Mouse (Mus musculus) kidney, adult 2 months (tissue): ENCODE measurements around the gene Pex5l.

Experiments
- CTCF ChIP-seq: fragments of 200-500 bp; conservative IDR thresholded peaks from 2 replicates; pipeline ENCODE4 v1.5.1; 2011; ENCODE audit warnings: low read depth, mild to moderate bottlenecking, control low read depth, low read length, moderate library complexity, mixed read lengths; ENCODE audit not compliant: insufficient read depth, insufficient read length
- POLR2A ChIP-seq: fragments of 200-500 bp; IDR thresholded peaks from one replicate; pipeline ENCODE4 v1.6.1; 2011; ENCODE audit warnings: low read depth, low read length, control low read depth

DNA sequence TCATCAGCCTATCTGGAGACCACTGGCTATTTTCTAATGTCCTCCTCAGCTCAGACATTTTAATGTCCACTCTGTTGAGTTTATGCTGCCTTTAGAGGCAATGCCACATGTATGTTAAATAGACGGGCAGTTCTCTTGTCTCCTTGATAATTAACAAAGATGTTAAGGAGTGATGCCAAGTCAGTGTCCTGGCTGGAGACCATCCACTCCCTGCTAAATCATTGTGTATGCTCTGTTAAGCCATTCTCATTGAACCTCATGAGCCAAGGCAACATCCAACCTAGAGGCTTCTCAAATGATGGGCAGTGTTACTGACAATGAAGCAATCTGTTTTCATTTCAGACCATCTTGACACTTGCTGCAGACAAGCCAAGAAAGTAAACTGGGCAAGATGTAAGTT is 63.4 kb downstream of the Pex5l start:
- TF ChIP-seq CTCF = no peak
- TF ChIP-seq POLR2A = no peak
